Mouse (Mus musculus): ENCODE results near the gene Cd151. TPM values are rescaled to one million over a fixed set of nuclear protein-coding genes. Genes with fewer than 3 reads are reported as not detected.

Cd151 gene
- total RNA-seq, 2 experiments from 2014 or later, result 30.7 to 31.4 TPM

- H3K4me3 ChIP-seq, result peak within 1 kb of the TSS; percentile 91
- no peak for TF ChIP-seq CTCF (IDR thresholded peaks at IDR 0.05)
- intact Hi-C loops (cut with DNase I), result no loop called here
- DNase-seq (ENCODE audit: extremely low spot score in 1 of 2, low spot score in 2 of 2), result peak; percentile 95 to 96
- H3K27ac ChIP-seq, result peak within 1 kb of the TSS; percentile 99
These were observed 19.8 kb upstream of the Cd151 start, which contains the start of gene Rplp2 for GRCm38 (mm10) chr7:141447110-141447991. TSS of gene Rplp2 (plus strand) at chr7:141447370.

GRCm38 (mm10) chr7:141451928-141452327 is 15.3 kb upstream of the Cd151 start:
- H3K4me3 ChIP-seq, result no peak overlapping the region
- no peak overlapping the region for H3K27ac ChIP-seq
- no peak for TF ChIP-seq CTCF (IDR thresholded peaks at IDR 0.05)
- no peak for DNase-seq (ENCODE audit: extremely low spot score in 1 of 2, low spot score in 2 of 2)
- intact Hi-C loops (cut with DNase I), result no loop called here

DNA sequence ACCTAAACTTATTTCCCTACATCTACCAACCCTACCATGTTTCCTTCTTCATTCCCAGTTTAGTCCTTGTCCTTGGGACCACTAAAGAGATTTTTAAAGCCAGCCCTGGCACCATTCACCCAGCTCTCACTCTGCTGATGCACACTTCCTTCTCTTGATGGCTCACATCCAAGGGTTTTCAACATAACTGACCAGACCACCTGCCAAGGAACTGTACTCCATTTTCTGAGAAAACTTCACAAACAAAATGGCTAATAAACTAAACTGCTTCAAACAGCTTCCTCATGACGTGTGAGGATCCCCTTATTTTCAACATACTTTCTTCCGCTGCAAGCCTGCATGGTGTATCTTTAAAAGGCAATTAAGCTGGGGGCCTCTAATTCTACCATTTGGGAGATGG is 13.6 kb upstream of the Cd151 start:
- intact Hi-C loops (cut with DNase I), result no loop called here
- no peak for DNase-seq (ENCODE audit: extremely low spot score in 1 of 2, low spot score in 2 of 2)
- no peak for TF ChIP-seq CTCF (IDR thresholded peaks at IDR 0.05)
- Histone ChIP-seq H3K4me3 (no peak overlapping the region), H3K27ac (no peak overlapping the region)

DNA sequence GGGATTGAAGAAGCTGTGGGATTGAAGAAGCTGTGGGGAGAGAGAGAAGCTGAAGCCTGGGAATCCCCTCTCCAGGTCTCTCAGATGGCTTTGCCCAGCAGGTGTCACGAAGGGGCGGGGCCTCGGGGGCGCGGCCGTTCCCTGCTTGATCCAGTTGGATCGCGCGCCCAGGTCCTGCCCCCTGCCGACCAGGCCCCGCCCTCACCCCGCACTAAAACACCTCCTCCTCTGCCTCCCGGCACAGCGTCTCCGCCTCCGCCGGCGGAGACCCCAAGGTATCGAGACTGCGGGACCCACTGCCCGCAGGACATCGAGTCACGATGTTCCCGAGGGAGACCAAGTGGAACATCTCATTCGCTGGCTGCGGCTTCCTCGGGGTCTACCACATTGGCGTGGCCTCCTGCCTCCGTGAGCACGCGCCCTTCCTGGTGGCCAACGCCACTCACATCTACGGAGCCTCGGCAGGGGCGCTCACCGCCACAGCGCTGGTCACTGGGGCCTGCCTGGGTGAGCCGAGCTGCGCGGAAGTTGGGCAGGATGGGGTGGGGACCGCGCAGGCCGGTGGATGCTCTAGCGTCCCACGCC is 12.1 kb upstream of the Cd151 start, which contains the start of gene Pnpla2:
Gene Pnpla2 (plus strand): TSS at position 232 of the 585 bp plus-strand sequence.
- intact Hi-C loops (cut with DNase I), result no loop called here
- Histone ChIP-seq H3K27ac (peak within 1 kb of the TSS; percentile 76), H3K4me3 (peak within 1 kb of the TSS; percentile 88)
- peak; percentile 13 for TF ChIP-seq CTCF (IDR thresholded peaks at IDR 0.05)
- peak; percentile 88 to 91 for DNase-seq (ENCODE audit: extremely low spot score in 1 of 2, low spot score in 2 of 2)

DNA sequence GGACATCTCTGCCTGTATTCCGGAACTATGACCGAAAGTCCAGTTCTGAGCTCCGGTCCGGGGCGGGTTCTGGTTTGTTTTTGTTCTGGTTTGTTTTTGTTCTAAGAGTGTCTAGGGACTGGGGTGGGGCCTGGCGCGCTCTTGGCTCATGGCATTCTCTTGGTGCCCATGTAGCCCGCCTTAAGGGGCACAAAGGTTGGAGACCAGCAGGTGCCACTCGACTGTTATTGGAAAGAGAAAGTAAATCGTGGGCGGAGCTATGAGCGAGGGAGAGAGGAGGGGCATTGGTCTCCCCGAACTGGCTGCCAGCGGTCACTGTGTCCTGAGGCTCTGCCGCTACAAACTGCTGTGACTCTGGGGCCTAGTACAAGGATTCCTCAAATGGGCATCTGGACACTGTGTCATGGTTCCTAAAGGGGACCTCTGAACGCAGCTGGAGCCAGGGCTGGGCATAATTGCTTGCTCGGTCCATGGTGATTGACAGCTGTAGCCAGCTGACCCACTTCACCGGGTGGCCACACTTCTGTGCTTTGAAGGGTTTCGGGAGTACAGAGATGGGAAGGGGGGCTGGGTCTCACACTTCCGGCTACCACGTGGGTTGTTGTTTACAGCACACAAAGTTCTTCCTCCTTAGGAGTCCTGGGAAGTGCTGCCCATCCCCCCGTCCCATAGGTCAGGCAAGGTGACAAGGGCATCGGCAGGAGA is 11.4 kb upstream of the Cd151 start:
- TF ChIP-seq CTCF (IDR thresholded peaks at IDR 0.05), result no peak
- Histone ChIP-seq H3K27ac (peak overlapping the region; percentile 76), H3K4me3 (peak overlapping the region; percentile 88)
- intact Hi-C loops (cut with DNase I), result no loop called here
- DNase-seq (ENCODE audit: extremely low spot score in 1 of 2, low spot score in 2 of 2), result no peak

DNA sequence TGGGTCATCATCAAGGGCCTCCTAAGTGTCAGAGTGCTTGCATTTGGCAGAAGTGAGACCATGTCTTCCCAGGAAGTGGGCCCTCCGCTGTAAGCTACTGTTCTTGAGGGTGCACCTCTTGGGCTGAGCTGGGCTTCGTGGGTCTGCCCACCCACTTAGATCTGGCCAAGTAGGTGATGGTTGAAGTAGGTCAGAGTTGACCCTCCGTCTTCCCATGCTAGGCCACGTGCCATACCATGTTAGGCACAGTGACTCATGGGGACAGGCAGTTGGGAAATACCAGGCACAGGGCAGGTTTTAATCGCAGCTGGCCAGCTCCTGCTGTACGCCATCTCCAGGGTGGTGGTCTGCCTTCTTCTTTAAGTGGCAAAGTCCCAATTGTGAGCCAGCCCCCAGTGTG is 10.5 kb upstream of the Cd151 start:
- Histone ChIP-seq H3K4me3 (no peak overlapping the region), H3K27ac (no peak overlapping the region)
- DNase-seq (ENCODE audit: extremely low spot score in 1 of 2, low spot score in 2 of 2), result no peak
- intact Hi-C loops (cut with DNase I), result no loop called here
- TF ChIP-seq CTCF (IDR thresholded peaks at IDR 0.05), result no peak

DNA sequence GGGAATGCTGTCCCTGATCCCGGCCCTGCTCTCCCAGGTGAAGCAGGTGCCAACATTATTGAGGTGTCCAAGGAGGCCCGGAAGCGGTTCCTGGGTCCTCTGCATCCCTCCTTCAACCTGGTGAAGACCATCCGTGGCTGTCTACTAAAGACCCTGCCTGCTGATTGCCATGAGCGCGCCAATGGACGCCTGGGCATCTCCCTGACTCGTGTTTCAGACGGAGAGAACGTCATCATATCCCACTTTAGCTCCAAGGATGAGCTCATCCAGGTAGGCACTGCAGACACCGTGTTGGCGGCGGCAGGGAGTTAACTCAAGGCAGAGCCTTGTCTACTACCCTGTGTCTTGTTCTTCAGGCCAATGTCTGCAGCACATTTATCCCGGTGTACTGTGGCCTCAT is 10.0 kb upstream of the Cd151 start:
- DNase-seq (ENCODE audit: extremely low spot score in 1 of 2, low spot score in 2 of 2), result no peak
- Histone ChIP-seq H3K4me3 (no peak overlapping the region), H3K27ac (no peak overlapping the region)
- intact Hi-C loops (cut with DNase I), result no loop called here
- no peak for TF ChIP-seq CTCF (IDR thresholded peaks at IDR 0.05)

- intact Hi-C loops (cut with DNase I), result loop anchor here (1.0 kb wide), 1 partner anchor 49 kb away; no protein-coding TSS in a partner anchor
- no peak for DNase-seq (ENCODE audit: extremely low spot score in 1 of 2, low spot score in 2 of 2)
- TF ChIP-seq CTCF (IDR thresholded peaks at IDR 0.05), result peak; percentile 59
- H3K4me3 ChIP-seq, result no peak overlapping the region
- H3K27ac ChIP-seq, result no peak overlapping the region
These were observed 9.1 kb upstream of the Cd151 start for GRCm38 (mm10) chr7:141457986-141458660.

DNA sequence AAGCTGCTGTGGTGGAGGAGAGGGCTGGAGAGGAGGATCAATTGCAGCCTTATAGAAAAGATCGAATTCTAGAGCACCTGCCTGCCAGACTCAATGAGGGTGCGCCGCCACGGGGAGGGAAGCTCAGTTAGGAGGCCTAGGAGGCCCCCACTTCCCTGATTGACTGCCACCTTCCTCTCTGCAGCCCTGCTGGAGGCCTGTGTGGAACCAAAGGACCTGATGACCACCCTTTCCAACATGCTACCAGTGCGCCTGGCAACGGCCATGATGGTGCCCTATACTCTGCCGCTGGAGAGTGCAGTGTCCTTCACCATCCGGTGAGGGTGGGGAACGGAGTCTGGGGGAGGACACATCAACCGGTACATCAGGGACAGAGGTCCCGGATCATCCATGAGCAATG is 8.5 kb upstream of the Cd151 start:
- intact Hi-C loops (cut with DNase I), result loop anchor here (1.0 kb wide), 1 partner anchor 49 kb away; no protein-coding TSS in a partner anchor
- no peak; the same call in 1 of the 2 replicates for TF ChIP-seq CTCF (IDR thresholded peaks at IDR 0.05)
- Histone ChIP-seq H3K4me3 (no peak overlapping the region), H3K27ac (no peak overlapping the region)
- DNase-seq (ENCODE audit: extremely low spot score in 1 of 2, low spot score in 2 of 2), result no peak

GRCm38 (mm10) chr7:141459301-141459711 is 7.9 kb upstream of the Cd151 start:
- no peak for TF ChIP-seq CTCF (IDR thresholded peaks at IDR 0.05)
- no peak overlapping the region for H3K27ac ChIP-seq
- no peak overlapping the region for H3K4me3 ChIP-seq
- no peak for DNase-seq (ENCODE audit: extremely low spot score in 1 of 2, low spot score in 2 of 2)
- intact Hi-C loops (cut with DNase I), result no loop called here

GRCm38 (mm10) chr7:141460001-141460390 is 7.2 kb upstream of the Cd151 start:
- H3K27ac ChIP-seq, result peak overlapping the region; percentile 32; the same call in 1 of the 2 replicates
- DNase-seq (ENCODE audit: extremely low spot score in 1 of 2, low spot score in 2 of 2), result no peak
- no peak overlapping the region for H3K4me3 ChIP-seq
- intact Hi-C loops (cut with DNase I), result no loop called here
- TF ChIP-seq CTCF (IDR thresholded peaks at IDR 0.05), result no peak
